Mouse (Mus musculus): ENCODE data around the gene Gm11733.

Gene Gm11733

GRCm38 (mm10) chr11:117535491-117536304 is 51.5 kb downstream of the Gm11733 start:
- no peak for DNase-seq

GRCm38 (mm10) chr11:117536586-117536985 is 52.4 kb downstream of the Gm11733 start:
- DNase-seq, result no peak

All from retina, postnatal 1 day (tissue).